ENCODE assay signal across 8 mouse cellular contexts in genomic region chr2:91975581-91976541, GRCm38 (mm10). TPM values are rescaled to one million over a fixed set of nuclear protein-coding genes. Genes with fewer than 3 reads are reported as not detected.
DNase-seq lines count a peak whose midpoint lies in the region; ATAC-seq lines count a peak whose summit lies in the region.

TSS of gene Dgkz (minus strand) at chr2:91975864.

- no peaks in the 10 kb centered on the region for H3K9me3 ChIP-seq in midbrain, embryonic 12.5 days

- peaks cover 74% of the 10 kb centered on the region for H3K27me3 ChIP-seq in midbrain, embryonic 12.5 days

- no peak within 1 kb of the TSS for H3K27ac ChIP-seq in midbrain, embryonic 12.5 days (replicated peaks)

- no peak for ATAC-seq in granulocyte monocyte progenitor cell, adult 5-6 weeks (replicated peaks; ENCODE audit: poor library complexity, severe bottlenecking)
- ATAC-seq in midbrain, embryonic 12.5 days (ENCODE audit: low FRiP score, low read depth): peak; percentile 36

- peak within 1 kb of the TSS; percentile 41 for H3K4me3 ChIP-seq in midbrain, embryonic 12.5 days

- WGBS in midbrain, embryonic 12.5 days: 1% methylated on average over 77 of the region's 79 CpGs

- peak within 1 kb of the TSS; percentile 48 for H3K9ac ChIP-seq in midbrain, embryonic 12.5 days (replicated peaks)

- peak within 1 kb of the TSS; percentile 57 for H3K4me2 ChIP-seq in midbrain, embryonic 12.5 days (replicated peaks)

- DNase-seq in retina, postnatal 1 day: peak; percentile 49
- no peak for DNase-seq in retina, embryonic 14.5 days (ENCODE audit: low spot score)
- peak; percentile 60 for DNase-seq in cerebellum, adult 9-10 months
- DNase-seq in kidney, postnatal 4 days: peak; percentile 27 to 45
- DNase-seq in right cerebral cortex, adult 18-20 months: no peak
- no peak for DNase-seq in ovary, adult 18-20 months (ENCODE audit: low spot score)

- H3K4me1 ChIP-seq in midbrain, embryonic 12.5 days: peaks cover 52% of the 10 kb centered on the region

- H3K36me3 ChIP-seq in midbrain, embryonic 12.5 days: no peaks in the 10 kb centered on the region

RNA-seq across cellular contexts. Expression of gene Dgkz, which starts in this region (rescaled TPM):
- total RNA-seq in granulocyte monocyte progenitor cell, adult 5-6 weeks (2014; fragmentation: Nextera tagmentation): 115 and 135 TPM in 2 replicates
- total RNA-seq in granulocyte monocyte progenitor cell, adult 5-6 weeks (2017): 75.7 and 89.4 TPM in 2 replicates
- polyA plus RNA-seq in midbrain, embryonic 12.5 days (2016; fragmentation: Nextera tagmentation; extraction: Ambion mirVana): 24.5 and 26.1 TPM in 2 replicates

Comparison
In these comparisons a context has a peak if more than half of its experiments do, and no peak if none do; other contexts are left out.
1. DNase-seq: peak in retina, postnatal 1 day (single experiment), cerebellum, adult 9-10 months (single experiment) and kidney, postnatal 4 days (2 of 2); none in retina, embryonic 14.5 days (single experiment), right cerebral cortex, adult 18-20 months (single experiment) and ovary, adult 18-20 months (single experiment).